ENCODE assay signal across 8 mouse cellular contexts in genomic region chr11:109621183-109621582, GRCm38 (mm10). TPM values are rescaled to one million over a fixed set of nuclear protein-coding genes. Genes with fewer than 3 reads are reported as not detected.
DNase-seq lines count a peak whose midpoint lies in the region; ATAC-seq lines count a peak whose summit lies in the region.

No protein-coding gene starts in this region.

- no peaks in the 10 kb centered on the region for H3K9me3 ChIP-seq in hindbrain, embryonic 10.5 days
- no peaks in the 10 kb centered on the region for H3K9me3 ChIP-seq in hindbrain, embryonic 12.5 days (replicated peaks)
- no peaks in the 10 kb centered on the region for H3K9me3 ChIP-seq in stomach, embryonic 14.5 days (ENCODE audit: control insufficient read depth, low read depth, low read length)

- no peak overlapping the region for H3K27ac ChIP-seq in hindbrain, embryonic 10.5 days
- H3K27ac ChIP-seq in hindbrain, embryonic 12.5 days, result no peak overlapping the region
- H3K27ac ChIP-seq in stomach, embryonic 14.5 days (ENCODE audit: low read length), result no peak overlapping the region

- no peak overlapping the region for H3K4me3 ChIP-seq in hindbrain, embryonic 10.5 days
- no peak overlapping the region for H3K4me3 ChIP-seq in hindbrain, embryonic 12.5 days
- no peak overlapping the region for H3K4me3 ChIP-seq in stomach, embryonic 14.5 days (ENCODE audit: low read depth, low read length)

- WGBS in hindbrain, embryonic 10.5 days, result 32% methylated on average over 2 of the region's 2 CpGs
- WGBS in hindbrain, embryonic 12.5 days, result 15% methylated on average over 2 of the region's 2 CpGs
- 16% methylated on average over 2 of the region's 2 CpGs for WGBS in stomach, embryonic 14.5 days

- H3K4me1 ChIP-seq in hindbrain, embryonic 10.5 days (replicated peaks), result peaks cover 6% of the 10 kb centered on the region; the same call in 1 of the 2 replicates
- H3K4me1 ChIP-seq in hindbrain, embryonic 12.5 days, result 0 out of 2 replicates have a peak, but pooled peaks cover 3% of the 10 kb centered on the region
- peaks cover 5% of the 10 kb centered on the region; the same call in 1 of the 2 replicates for H3K4me1 ChIP-seq in stomach, embryonic 14.5 days (ENCODE audit: control insufficient read depth, insufficient read depth, low read length)

- peak; percentile 49 for DNase-seq in hindbrain, embryonic 10.5 days (ENCODE audit: low spot score)
- DNase-seq in CD4-positive helper T cell, adult 2 months (ENCODE audit: low read depth, low spot score), result peak; percentile 68
- DNase-seq in embryo, embryonic 9.5 days (ENCODE audit: extremely low spot score), result peak; percentile 47
- peak; percentile 81 for DNase-seq in kidney, postnatal 10 days
- peak; percentile 47 for DNase-seq in lung, postnatal 25 days (ENCODE audit: low spot score)

- H3K9ac ChIP-seq in hindbrain, embryonic 12.5 days, result no peak overlapping the region
- H3K9ac ChIP-seq in stomach, embryonic 14.5 days (replicated peaks; ENCODE audit: low read depth, low read length), result no peak overlapping the region

- no peak overlapping the region for H3K4me2 ChIP-seq in hindbrain, embryonic 12.5 days (replicated peaks)
- H3K4me2 ChIP-seq in stomach, embryonic 14.5 days (replicated peaks; ENCODE audit: low read depth, low read length), result no peak overlapping the region

- no peaks in the 10 kb centered on the region for H3K36me3 ChIP-seq in hindbrain, embryonic 10.5 days
- H3K36me3 ChIP-seq in hindbrain, embryonic 12.5 days, result no peaks in the 10 kb centered on the region
- no peaks in the 10 kb centered on the region for H3K36me3 ChIP-seq in stomach, embryonic 14.5 days (ENCODE audit: control insufficient read depth, insufficient read depth, low read length)

- H3K27me3 ChIP-seq in hindbrain, embryonic 10.5 days (ENCODE audit: insufficient read depth, poor library complexity, severe bottlenecking), result no peaks in the 10 kb centered on the region
- H3K27me3 ChIP-seq in hindbrain, embryonic 12.5 days, result no peaks in the 10 kb centered on the region
- H3K27me3 ChIP-seq in stomach, embryonic 14.5 days (ENCODE audit: control insufficient read depth, insufficient read depth, low read length), result no peaks in the 10 kb centered on the region

- no peak for ATAC-seq in hindbrain, embryonic 12.5 days (ENCODE audit: low FRiP score)
- peak; percentile 72 for ATAC-seq in activated CD4-positive, CD25-positive, alpha-beta regulatory T cell, adult 4 months
- 0 out of 2 replicates have a peak, but pooled peaks have one; percentile 29 for ATAC-seq in stomach, embryonic 14.5 days (ENCODE audit: insufficient number of reproducible peaks, insufficient read depth, low FRiP score, low read depth)

RNA-seq across cellular contexts. Expression of gene Wipi1, which starts 9.4 kb away (rescaled TPM):
- 16.0 and 16.2 TPM in 2 replicates for polyA plus RNA-seq in hindbrain, embryonic 10.5 days (2016; fragmentation: Nextera tagmentation; extraction: Ambion mirVana)
- 25.1 and 27.5 TPM in 2 replicates for polyA plus RNA-seq in hindbrain, embryonic 12.5 days (2016; fragmentation: Nextera tagmentation; extraction: Ambion mirVana)
- under 1 TPM in 1 of 2 experiments, not detected in 1; 0.29 TPM for polyA plus RNA-seq in activated CD4-positive, CD25-positive, alpha-beta regulatory T cell, adult 4 months (2017; shearing (Covaris generic))
- polyA plus RNA-seq in stomach, embryonic 14.5 days (2014; fragmentation: Nextera tagmentation; extraction: Ambion mirVana), result 21.3 and 25.0 TPM in 2 replicates

RNA-seq across cellular contexts. Expression of gene Prkar1a, which starts 28.0 kb away (rescaled TPM):
- 313 and 331 TPM in 2 replicates for polyA plus RNA-seq in hindbrain, embryonic 10.5 days (2016; fragmentation: Nextera tagmentation; extraction: Ambion mirVana)
- polyA plus RNA-seq in hindbrain, embryonic 12.5 days (2016; fragmentation: Nextera tagmentation; extraction: Ambion mirVana), result 450 and 504 TPM in 2 replicates
- polyA plus RNA-seq in activated CD4-positive, CD25-positive, alpha-beta regulatory T cell, adult 4 months (2017; shearing (Covaris generic)), result 100 to 1,000 TPM; 491 to 502 TPM
- 340 and 351 TPM in 2 replicates for polyA plus RNA-seq in stomach, embryonic 14.5 days (2014; fragmentation: Nextera tagmentation; extraction: Ambion mirVana)

Comparison
In these comparisons a context has a peak if more than half of its experiments do, and no peak if none do; other contexts are left out.
1. RNA of gene Wipi1, which starts 9.4 kb away (polyA plus RNA-seq): 25.1 to 27.5 TPM in hindbrain, embryonic 12.5 days, 21.3 to 25.0 TPM in stomach, embryonic 14.5 days and 16.0 to 16.2 TPM in hindbrain, embryonic 10.5 days; 0.29 TPM in activated CD4-positive, CD25-positive, alpha-beta regulatory T cell, adult 4 months; every median in the first group is over 10 times any median in the second.
2. Peak in every context shown above with its lines, with median percentiles within 50 percentile points of each other: DNase-seq.